Mouse (Mus musculus): ENCODE measurements around the gene Dkc1. TPM values are rescaled to one million over a fixed set of nuclear protein-coding genes. Genes with fewer than 3 reads are reported as not detected.

Dkc1 gene
- polyA plus RNA-seq (2017; shearing (Covaris generic)), result 100 to 1,000 TPM in 1 of 2 experiments, 10 to 100 TPM in 1; 75.1 to 128 TPM

DNA sequence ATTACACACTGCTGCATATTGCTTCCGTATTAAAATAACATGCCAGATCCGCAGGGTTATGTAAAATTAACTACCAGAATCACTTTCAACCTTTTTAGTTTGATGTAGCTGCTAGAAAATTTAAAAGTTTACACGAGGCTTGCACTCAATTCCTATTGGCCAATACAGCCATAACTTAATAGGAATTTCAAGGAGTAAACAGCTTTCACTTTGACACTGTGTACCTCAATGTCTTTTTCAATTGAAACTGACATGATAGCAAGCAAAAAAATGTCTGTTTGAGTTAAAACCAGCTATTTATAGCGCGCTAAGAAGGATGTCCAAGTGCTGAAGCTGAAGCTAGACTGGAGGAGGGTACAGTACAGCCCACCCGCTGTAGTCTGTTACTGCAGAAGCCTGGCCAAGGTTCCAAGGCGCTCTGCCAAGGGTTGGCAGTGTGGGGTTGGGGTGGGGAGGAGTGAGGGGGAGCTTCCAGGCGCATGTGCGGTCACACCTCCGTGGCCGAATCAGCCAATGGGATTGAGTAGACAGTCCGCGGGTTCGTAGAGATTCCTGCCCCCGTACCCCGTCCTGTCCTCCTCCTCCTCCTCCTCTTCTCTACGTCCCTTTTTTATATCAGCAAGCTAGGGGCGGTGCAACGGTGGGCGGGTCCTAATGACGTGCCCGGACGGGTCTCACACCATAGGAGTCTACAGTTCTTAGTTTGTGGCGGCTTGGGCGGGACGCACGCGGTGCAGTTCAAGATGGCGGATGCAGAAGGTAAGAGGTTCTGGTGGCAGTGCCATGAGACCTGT is at the start of gene Dkc1:
Gene Dkc1, plus strand, starts transcription at position 486 of the 794 bp plus-strand sequence.

DNA sequence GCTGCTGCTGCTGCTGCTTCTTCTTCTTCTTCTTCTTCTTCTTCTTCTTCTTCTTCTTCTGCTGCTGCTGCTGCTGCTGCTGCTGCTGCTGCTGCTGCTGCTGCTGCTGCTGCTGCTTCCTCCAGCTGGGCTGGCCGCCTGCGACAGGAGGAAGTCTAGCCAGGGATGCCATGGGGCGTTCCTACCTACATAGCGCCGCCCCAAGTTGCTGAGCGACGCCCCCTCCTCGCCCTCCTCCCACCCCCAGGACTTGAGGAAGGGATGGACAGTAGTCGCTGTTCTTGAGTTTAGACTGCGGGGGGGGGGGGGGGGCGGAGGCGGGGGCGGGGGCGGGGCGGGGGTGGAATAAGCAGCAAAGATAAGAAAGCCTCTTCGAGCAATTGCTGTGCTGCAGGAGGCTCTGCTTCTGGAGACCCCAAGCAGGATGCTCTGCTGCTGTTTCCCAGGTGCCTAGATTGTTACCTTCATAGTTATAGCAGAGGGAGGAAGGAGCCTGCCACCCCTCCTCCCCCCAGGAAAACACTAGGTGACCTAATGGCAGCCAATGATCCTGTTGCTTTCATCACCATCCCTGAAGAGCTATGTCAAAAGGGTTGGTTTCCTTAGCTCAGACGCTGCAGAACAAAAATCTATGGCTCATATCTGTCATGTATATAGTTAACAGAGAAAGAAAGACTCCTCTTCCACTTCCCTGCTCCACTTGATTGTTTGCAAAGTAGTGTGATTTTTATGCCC is 10.7 kb upstream of the Dkc1 start, which contains the start of gene Gab3:
Gene Gab3, minus strand, starts transcription at position 685 of the 735 bp plus-strand sequence.

DNA sequence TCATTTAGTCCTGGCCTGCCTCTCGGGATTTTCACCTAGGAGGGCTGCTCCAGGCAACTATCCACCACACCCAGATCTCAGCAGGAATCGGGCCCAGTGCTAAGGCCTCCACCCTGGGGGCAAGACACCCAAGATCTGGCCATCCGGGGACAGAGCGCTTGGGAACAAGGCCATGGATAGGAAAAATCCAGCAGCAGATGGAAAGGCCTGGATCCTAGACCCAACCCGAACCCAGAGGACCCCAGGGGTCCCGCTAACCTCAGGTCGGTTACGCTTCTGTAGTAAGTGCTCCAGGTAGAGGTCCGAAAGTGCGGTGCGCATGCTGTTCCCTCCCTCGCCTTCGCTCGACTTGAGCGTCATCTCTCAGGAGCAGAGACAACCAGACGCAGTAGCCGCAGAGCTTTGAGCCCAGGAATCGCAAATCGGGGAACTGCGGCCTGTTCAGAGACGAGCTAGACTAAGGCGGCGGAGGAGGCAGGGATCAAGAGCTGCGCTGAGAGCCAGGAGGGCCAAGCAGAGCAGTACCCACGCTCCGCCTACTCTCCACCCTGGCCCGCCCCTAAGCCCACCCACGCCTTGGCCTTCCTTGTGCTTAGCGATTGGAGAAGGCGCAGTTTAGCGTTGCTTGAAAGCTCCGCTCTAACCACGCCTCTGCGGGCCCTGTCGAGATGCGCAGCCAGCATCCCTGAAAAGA is 35.0 kb downstream of the Dkc1 start, which contains the start of gene Mpp1:
Gene Mpp1, minus strand, starts transcription at position 550 of the 694 bp plus-strand sequence.

Other genes starting within 250 kb of the Dkc1 start
- 10 to 100 TPM in 1 of 2 experiments, 1 to 10 TPM in 1; 7.2 to 14.5 TPM for gene Gab3, start 10.4 kb upstream of the Dkc1 start, polyA plus RNA-seq (2017; shearing (Covaris generic))
- gene Mpp1, start 35.2 kb downstream of the Dkc1 start, polyA plus RNA-seq (2017; shearing (Covaris generic)), result 100 to 1,000 TPM in 1 of 2 experiments, 10 to 100 TPM in 1; 91.4 to 110 TPM
- gene Smim9, start 67.9 kb downstream of the Dkc1 start, polyA plus RNA-seq (2017; shearing (Covaris generic)), result not detected

Measured in activated CD4-positive, CD25-positive, alpha-beta regulatory T cell (primary cell).